Mouse (Mus musculus) liver, embryonic 11.5 days (tissue): ENCODE results near the gene Zfp180. TPM values are rescaled to one million over a fixed set of nuclear protein-coding genes. Genes with fewer than 3 reads are reported as not detected.
A peak's percentile ranks its signal among the peaks of the same experiment; 100 is the strongest.
"Not testable (repeated sequence)": the region's sequence is repeated elsewhere in the genome, so short reads cannot be mapped to it uniquely, and the experiment has no call there.

Source experiments
- ATAC-seq: fragments of 200-750 bp; cut with Nextera tagmentation; replicated peaks from 2 replicates; pipeline ENCODE4 v1.8.0; 2017; ENCODE audit warnings: moderate number of reproducible peaks, mild to moderate bottlenecking, moderate TSS enrichment, moderate library complexity; ENCODE audit not compliant: low FRiP score
- DNase-seq: peaks from one replicate; pipeline ENCODE4 v3.0.0-alpha.2; 2017; ENCODE audit warnings: low spot score
- H3K27ac ChIP-seq: fragments of 300-500 bp; sonication (generic); 2 replicates; pipeline ENCODE4 v1.5.1; 2014; ENCODE audit warnings: mild to moderate bottlenecking, low read depth, low read length, control low read depth
- H3K27me3 ChIP-seq: fragments of 300-500 bp; sonication (generic); replicated peaks from 2 replicates; pipeline ENCODE4 v1.6.1; 2014; ENCODE audit warnings: low read length, mixed read lengths; ENCODE audit not compliant: control insufficient read depth, insufficient read depth
- H3K36me3 ChIP-seq: fragments of 300-500 bp; sonication (generic); 2 replicates; pipeline ENCODE4 v1.6.1; 2014; ENCODE audit warnings: mild to moderate bottlenecking, low read length, moderate library complexity, mixed read lengths; ENCODE audit not compliant: control insufficient read depth, insufficient read depth
- H3K4me1 ChIP-seq: fragments of 300-500 bp; sonication (generic); replicated peaks from 2 replicates; pipeline ENCODE4 v1.6.1; 2014; ENCODE audit warnings: low read length, mixed read lengths; ENCODE audit not compliant: control insufficient read depth, insufficient read depth
- H3K4me2 ChIP-seq: fragments of 300-500 bp; sonication (generic); 2 replicates; pipeline ENCODE4 v1.6.1; 2014; ENCODE audit warnings: mild to moderate bottlenecking, control low read depth, moderate library complexity
- H3K4me3 ChIP-seq: fragments of 300-500 bp; sonication (generic); 2 replicates; pipeline ENCODE4 v1.5.1; 2014; ENCODE audit warnings: low read depth, low read length, control low read depth
- H3K9ac ChIP-seq: fragments of 300-500 bp; sonication (generic); 2 replicates; pipeline ENCODE4 v1.6.1; 2014; ENCODE audit warnings: low read depth, low read length, control low read depth
- H3K9me3 ChIP-seq: fragments of 300-500 bp; sonication (generic); 2 replicates; pipeline ENCODE4 v1.6.1; 2016; ENCODE audit warnings: low read length, inconsistent platforms, mixed read lengths; ENCODE audit not compliant: control insufficient read depth
- WGBS: fragments of 180-500 bp; shearing (Covaris S2); extraction: QIAGEN DNeasy Blood & Tissue Kit; methylation state at CpG from one replicate; pipeline ENCODE4 v1.1.7; 2014; 5-methylcytosine and 5-hydroxymethylcytosine counted together
- polyA plus RNA-seq: library from polyadenylated mRNA; unstranded; fragments of >200 nt; fragmentation: Nextera tagmentation; extraction: Ambion mirVana; gene quantifications from 2 replicates; pipeline ENCODE4 v1.2.1, GENCODE M21; 2014

The Zfp180 gene
- polyA plus RNA-seq = 19.8 and 22.4 TPM in 2 replicates

- H3K9ac ChIP-seq = peak within 1 kb of the TSS; percentile 90
- no peaks in the 10 kb centered on the region for H3K27me3 ChIP-seq
- peak; percentile 97 for ATAC-seq
- 20% methylated on average over 44 of the region's 44 CpGs for WGBS
- peak within 1 kb of the TSS; percentile 89 for H3K27ac ChIP-seq
- peaks cover 8% of the 10 kb centered on the region; the same call in 1 of the 2 replicates for H3K9me3 ChIP-seq
- 0 out of 2 replicates have a peak, but pooled peaks cover 5% of the 10 kb centered on the region for H3K4me1 ChIP-seq
- peaks cover 15% of the 10 kb centered on the region for H3K36me3 ChIP-seq
- H3K4me2 ChIP-seq = peak within 1 kb of the TSS; percentile 85
- H3K4me3 ChIP-seq = peak within 1 kb of the TSS; percentile 79
- peak; percentile 88 for DNase-seq
These were observed at the start of gene Zfp180 for GRCm38 (mm10) chr7:24081634-24082431. Zfp180 (plus strand) TSS chr7:24081924.

GRCm38 (mm10) chr7:24052660-24053304 lies 28.9 kb upstream of the Zfp180 start, which contains the start of gene Vmn1r183:
Vmn1r183 (plus strand) TSS chr7:24053254.
- H3K4me2 ChIP-seq = no peak within 1 kb of the TSS
- H3K27ac ChIP-seq = no peak within 1 kb of the TSS
- no peak for ATAC-seq
- H3K4me1 ChIP-seq = no peaks in the 10 kb centered on the region
- H3K4me3 ChIP-seq = no peak within 1 kb of the TSS
- no peaks in the 10 kb centered on the region for H3K36me3 ChIP-seq
- no peaks in the 10 kb centered on the region for H3K27me3 ChIP-seq
- 69% methylated on average over 4 of the region's 4 CpGs for WGBS
- no peak within 1 kb of the TSS for H3K9ac ChIP-seq
- DNase-seq = no peak
- no peaks in the 10 kb centered on the region for H3K9me3 ChIP-seq

- DNase-seq, H3K9ac ChIP-seq, ATAC-seq, H3K27ac ChIP-seq, H3K9me3 ChIP-seq, H3K27me3 ChIP-seq, H3K4me1 ChIP-seq, H3K36me3 ChIP-seq, H3K4me3 ChIP-seq, H3K4me2 ChIP-seq: not testable (repeated sequence)
- WGBS = 30% methylated on average over 1 of the region's 1 CpGs
These were observed 7.3 kb upstream of the Zfp180 start for GRCm38 (mm10) chr7:24074424-24074823.

- Histone ChIP-seq H3K9me3 (peaks cover 8% of the 10 kb centered on the region; the same call in 1 of the 2 replicates), H3K27me3 (no peaks in the 10 kb centered on the region), H3K4me1 (0 out of 2 replicates have a peak, but pooled peaks cover 5% of the 10 kb centered on the region), H3K4me3 (peak overlapping the region; percentile 79), H3K27ac (peak overlapping the region; percentile 89), H3K4me2 (peak overlapping the region; percentile 85), H3K9ac (peak overlapping the region; percentile 90), H3K36me3 (peaks cover 23% of the 10 kb centered on the region)
- ATAC-seq = peak; percentile 61
- 44% methylated on average over 15 of the region's 15 CpGs for WGBS
- DNase-seq = no peak
These were observed 922 bp downstream of the Zfp180 start for GRCm38 (mm10) chr7:24082457-24083235.

- no peak overlapping the region for H3K9ac ChIP-seq
- ATAC-seq (no peak), DNase-seq (no peak)
- H3K36me3 ChIP-seq = peaks cover 25% of the 10 kb centered on the region
- peaks cover 7% of the 10 kb centered on the region; the same call in 1 of the 2 replicates for H3K9me3 ChIP-seq
- no peaks in the 10 kb centered on the region for H3K27me3 ChIP-seq
- 0 out of 2 replicates have a peak, but pooled peaks cover 5% of the 10 kb centered on the region for H3K4me1 ChIP-seq
- no peak overlapping the region for H3K4me2 ChIP-seq
- H3K4me3 ChIP-seq = no peak overlapping the region
- H3K27ac ChIP-seq = no peak overlapping the region
- WGBS = 92% methylated on average over 4 of the region's 4 CpGs
These were observed 5.1 kb downstream of the Zfp180 start for GRCm38 (mm10) chr7:24086871-24087270.

- ATAC-seq (no peak), DNase-seq (no peak)
- Histone ChIP-seq H3K27ac (no peak overlapping the region), H3K4me1 (0 out of 2 replicates have a peak, but pooled peaks cover 4% of the 10 kb centered on the region), H3K9ac (no peak overlapping the region), H3K4me3 (no peak overlapping the region), H3K9me3 (peaks cover 4% of the 10 kb centered on the region; the same call in 1 of the 2 replicates), H3K27me3 (no peaks in the 10 kb centered on the region), H3K4me2 (no peak overlapping the region), H3K36me3 (peaks cover 25% of the 10 kb centered on the region)
- 93% methylated on average over 12 of the region's 12 CpGs for WGBS
These were observed 5.9 kb downstream of the Zfp180 start for GRCm38 (mm10) chr7:24087485-24088125.

GRCm38 (mm10) chr7:24104403-24104802 lies 22.7 kb downstream of the Zfp180 start:
- Histone ChIP-seq H3K9me3 (peaks cover 80% of the 10 kb centered on the region), H3K4me2 (no peak overlapping the region), H3K36me3 (peaks cover 96% of the 10 kb centered on the region), H3K27ac (no peak overlapping the region), H3K9ac (no peak overlapping the region), H3K4me1 (no peaks in the 10 kb centered on the region), H3K27me3 (no peaks in the 10 kb centered on the region), H3K4me3 (no peak overlapping the region)
- DNase-seq (no peak), ATAC-seq (no peak)
- 93% methylated on average over 9 of the region's 9 CpGs for WGBS
